12 mouse cellular contexts compared by ENCODE assay signal in genomic region chr2:109848715-109849114, GRCm38 (mm10). TPM values are rescaled to one million over a fixed set of nuclear protein-coding genes. Genes with fewer than 3 reads are reported as not detected.
A peak's percentile ranks its signal among the peaks of the same experiment; 100 is the strongest.
DNase-seq lines count a peak whose midpoint lies in the region; ATAC-seq lines count a peak whose summit lies in the region.
"Had no signal": no experiment of that assay in that cellular context is flagged by ENCODE, and none has a peak within 500 bp of the region (broad histone marks: within the 10 kb centered on the region; RNA-seq: fewer than 3 reads in every experiment).

No protein-coding gene starts in this region.

- no peak overlapping the region for H3K27ac ChIP-seq in kidney, embryonic 16.5 days (ENCODE audit: low read length)
- H3K27ac ChIP-seq in embryonic facial prominence, embryonic 15.5 days (replicated peaks) = no peak overlapping the region
- H3K27ac ChIP-seq: layer of hippocampus, adult 2 months; liver, embryonic 15.5 days had no signal

- 21% methylated on average over 8 of the region's 8 CpGs for WGBS in kidney, embryonic 16.5 days
- WGBS in embryonic facial prominence, embryonic 15.5 days = 13% methylated on average over 8 of the region's 8 CpGs

- no peak overlapping the region for H3K9ac ChIP-seq in kidney, embryonic 16.5 days (replicated peaks; ENCODE audit: low read length)
- H3K9ac ChIP-seq in embryonic facial prominence, embryonic 15.5 days = no peak overlapping the region
- H3K9ac ChIP-seq: liver, embryonic 15.5 days had no signal

- H3K4me3 ChIP-seq in kidney, embryonic 16.5 days (ENCODE audit: low read length) = no peak overlapping the region
- no peak overlapping the region for H3K4me3 ChIP-seq in embryonic facial prominence, embryonic 15.5 days (replicated peaks)
- H3K4me3 ChIP-seq: layer of hippocampus, adult 2 months; liver, embryonic 15.5 days had no signal

- no peaks in the 10 kb centered on the region for H3K27me3 ChIP-seq in kidney, embryonic 16.5 days (ENCODE audit: insufficient read depth, low read length)
- H3K27me3 ChIP-seq in embryonic facial prominence, embryonic 15.5 days = no peaks in the 10 kb centered on the region
- H3K27me3 ChIP-seq: liver, embryonic 15.5 days had no signal

- peak; percentile 96 for ATAC-seq in kidney, embryonic 16.5 days (ENCODE audit: low FRiP score, low TSS enrichment)
- ATAC-seq in embryonic facial prominence, embryonic 15.5 days (ENCODE audit: insufficient number of reproducible peaks, low FRiP score, low TSS enrichment, low read depth) = peak; percentile 73; the same call in 1 of the 2 replicates

- DNase-seq in kidney, adult 9 months = no peak
- DNase-seq in mesoderm, embryonic 11.5 days (ENCODE audit: low read depth, low spot score) = peak; percentile 54
- peak; percentile 40 for DNase-seq in retina, adult 2 months (ENCODE audit: low read depth, low spot score)
- DNase-seq in right cerebral cortex, postnatal 4 days = no peak
- no peak for DNase-seq in lung, postnatal 25 days (ENCODE audit: low spot score)
- no peak for DNase-seq in layer of hippocampus, adult 9-10 months (ENCODE audit: low spot score)
- DNase-seq: cerebellum, adult 11-12 months; thymus, postnatal 14 days had no signal

- no peaks in the 10 kb centered on the region for H3K9me3 ChIP-seq in kidney, embryonic 16.5 days (ENCODE audit: low read length)
- no peaks in the 10 kb centered on the region for H3K9me3 ChIP-seq in embryonic facial prominence, embryonic 15.5 days (replicated peaks)
- H3K9me3 ChIP-seq: liver, embryonic 15.5 days had no signal

- no peaks in the 10 kb centered on the region for H3K36me3 ChIP-seq in kidney, embryonic 16.5 days (ENCODE audit: insufficient read depth, low read length)
- H3K36me3 ChIP-seq in embryonic facial prominence, embryonic 15.5 days = no peaks in the 10 kb centered on the region
- H3K36me3 ChIP-seq: liver, embryonic 15.5 days had no signal

- no peaks in the 10 kb centered on the region for H3K4me1 ChIP-seq in kidney, embryonic 16.5 days (ENCODE audit: insufficient read depth, low read length)
- peaks cover 4% of the 10 kb centered on the region; the same call in 1 of the 2 replicates for H3K4me1 ChIP-seq in embryonic facial prominence, embryonic 15.5 days
- H3K4me1 ChIP-seq: liver, embryonic 15.5 days had no signal

- H3K4me2 ChIP-seq in kidney, embryonic 16.5 days (replicated peaks; ENCODE audit: low read depth, low read length) = no peak overlapping the region; the same call in 1 of the 2 replicates
- H3K4me2 ChIP-seq in embryonic facial prominence, embryonic 15.5 days (replicated peaks) = no peak overlapping the region
- H3K4me2 ChIP-seq: liver, embryonic 15.5 days had no signal

RNA-seq across cellular contexts. Expression of gene Lin7c, which starts 41.9 kb away (rescaled TPM):
- polyA plus RNA-seq in kidney, embryonic 16.5 days (2015; fragmentation: Nextera tagmentation; extraction: Ambion mirVana) = 70.5 and 76.5 TPM in 2 replicates
- polyA plus RNA-seq in embryonic facial prominence, embryonic 15.5 days (2015; fragmentation: Nextera tagmentation; extraction: Ambion mirVana) = 57.4 and 64.4 TPM in 2 replicates

Comparison
In these comparisons a context has a peak if more than half of its experiments do, and no peak if none do; other contexts are left out.
1. DNase-seq: peak in mesoderm, embryonic 11.5 days (single experiment) and retina, adult 2 months (single experiment); none in kidney, adult 9 months (single experiment), right cerebral cortex, postnatal 4 days (single experiment), lung, postnatal 25 days (single experiment) and layer of hippocampus, adult 9-10 months (single experiment).